Mouse (Mus musculus) myocyte (in vitro differentiated cells): Measurements from ENCODE around the gene Bub3. TPM values are rescaled to one million over a fixed set of nuclear protein-coding genes. Genes with fewer than 3 reads are reported as not detected.

Experiments
- H3K27me3 ChIP-seq: one replicate; pipeline ENCODE4 v1.6.1; 2011; ENCODE audit not compliant: control insufficient read depth, insufficient read depth, insufficient read length
- H3K36me3 ChIP-seq: one replicate; pipeline ENCODE4 v1.6.1; 2011; ENCODE audit not compliant: control insufficient read depth, insufficient read depth
- H3K4me2 ChIP-seq: one replicate; pipeline ENCODE4 v1.6.1; 2011; ENCODE audit warnings: low read depth, control low read depth
- H3K4me3 ChIP-seq: one replicate; pipeline ENCODE4 v1.5.1; 2011; ENCODE audit warnings: mild to moderate bottlenecking, control low read depth, moderate library complexity
- H3K79me2 ChIP-seq: one replicate; pipeline ENCODE4 v1.6.1; 2011; ENCODE audit not compliant: control insufficient read depth, insufficient read depth
- H3ac ChIP-seq: one replicate; pipeline ENCODE4 v1.6.1; 2011; ENCODE audit not compliant: control insufficient read depth, insufficient read length
- CEBPB ChIP-seq: IDR thresholded peaks from 2 replicates; pipeline ENCODE4 v1.6.1; 2011; ENCODE audit warnings: mild to moderate bottlenecking, moderate library complexity; ENCODE audit not compliant: poor library complexity, insufficient read depth, severe bottlenecking
- E2F4 ChIP-seq: IDR thresholded peaks from one replicate; pipeline ENCODE4 v1.6.1; 2011; ENCODE audit warnings: mild to moderate bottlenecking, control low read depth, moderate library complexity; ENCODE audit not compliant: insufficient read depth
- MAX ChIP-seq: IDR thresholded peaks from one replicate; pipeline ENCODE4 v1.6.1; 2011; ENCODE audit warnings: low read depth, mild to moderate bottlenecking, control low read depth
- MYOD1 ChIP-seq, 3 experiments: IDR thresholded peaks; one replicate each; pipeline ENCODE4 v1.6.1; 2011; ENCODE audit warnings: control low read depth in 2 of 3, low read depth in 2 of 3, mild to moderate bottlenecking in 2 of 3, moderate library complexity in 1 of 3; ENCODE audit not compliant: insufficient read length in 2 of 3, control insufficient read depth in 1 of 3
- MYOG ChIP-seq, 3 experiments: IDR thresholded peaks; one replicate each; pipeline ENCODE4 v1.6.1; 2011; ENCODE audit warnings: control low read depth in 2 of 3, low read depth in 2 of 3, mild to moderate bottlenecking in 2 of 3; ENCODE audit not compliant: insufficient read length in 2 of 3, control insufficient read depth in 1 of 3, insufficient read depth in 1 of 3
- POLR2A ChIP-seq: IDR thresholded peaks from one replicate; pipeline ENCODE4 v1.6.1; 2011; ENCODE audit warnings: low read depth, mild to moderate bottlenecking, control low read depth, moderate library complexity; ENCODE audit not compliant: insufficient read length
- POLR2AphosphoS2 ChIP-seq: IDR thresholded peaks from one replicate; pipeline ENCODE4 v1.6.1; 2011; ENCODE audit warnings: low read depth, control low read depth; ENCODE audit not compliant: insufficient read length
- REST ChIP-seq: IDR thresholded peaks from one replicate; pipeline ENCODE4 v1.6.1; 2011; ENCODE audit warnings: mild to moderate bottlenecking, control low read depth, moderate library complexity; ENCODE audit not compliant: insufficient read depth, insufficient read length
- SRF ChIP-seq: IDR thresholded peaks from one replicate; pipeline ENCODE4 v1.6.1; 2011; ENCODE audit warnings: low read depth; ENCODE audit not compliant: control insufficient read depth, insufficient read length
- TCF12 ChIP-seq: IDR thresholded peaks from one replicate; pipeline ENCODE4 v1.6.1; 2011; ENCODE audit warnings: mild to moderate bottlenecking, control low read depth; ENCODE audit not compliant: poor library complexity, insufficient read depth, severe bottlenecking
- TCF3 ChIP-seq: IDR thresholded peaks from one replicate; pipeline ENCODE4 v1.6.1; 2011; ENCODE audit warnings: low read depth, control low read depth; ENCODE audit not compliant: insufficient read length
- USF1 ChIP-seq: IDR thresholded peaks from one replicate; pipeline ENCODE4 v1.6.1; 2011; ENCODE audit warnings: low read depth, mild to moderate bottlenecking, control low read depth, moderate library complexity
- polyA plus RNA-seq: library from polyadenylated mRNA; unstranded; fragments of >200 nt; fragmentation: generic; extraction: Trizol; gene quantifications from one replicate; pipeline ENCODE4 v1.2.1, GENCODE M21; 2012; ENCODE audit warnings: missing spikeins

The Bub3 gene
- polyA plus RNA-seq, 1 experiment: 99.7 TPM

GRCm38 (mm10) chr7:131604946-131605345 lies 44.9 kb downstream of the Bub3 start:
- H3K36me3 ChIP-seq: no peaks in the 10 kb centered on the region
- no peak overlapping the region for H3K4me3 ChIP-seq
- no peak overlapping the region for H3K4me2 ChIP-seq
- no peaks in the 10 kb centered on the region for H3K79me2 ChIP-seq
- no peak overlapping the region for H3ac ChIP-seq
- peaks cover 30% of the 10 kb centered on the region for H3K27me3 ChIP-seq
- TF ChIP-seq USF1 (no peak), MAX (no peak), E2F4 (no peak), REST (no peak), TCF12 (no peak), MYOG (IDR thresholded peaks at IDR 0.05; ENCODE audit: control insufficient read depth in 1 of 3, insufficient read depth in 1 of 3, insufficient read length in 2 of 3, low read depth in 2 of 3) (no peak)

GRCm38 (mm10) chr7:131605481-131605880 lies 45.5 kb downstream of the Bub3 start:
- H3K79me2 ChIP-seq: no peaks in the 10 kb centered on the region
- no peak overlapping the region for H3K4me2 ChIP-seq
- H3K4me3 ChIP-seq: no peak overlapping the region
- peaks cover 27% of the 10 kb centered on the region for H3K27me3 ChIP-seq
- no peak overlapping the region for H3ac ChIP-seq
- H3K36me3 ChIP-seq: no peaks in the 10 kb centered on the region
- TF ChIP-seq CEBPB: no peak
- TF ChIP-seq POLR2A: no peak
- TF ChIP-seq MYOD1 (IDR thresholded peaks at IDR 0.05; ENCODE audit: control insufficient read depth in 1 of 3, insufficient read length in 2 of 3, low read depth in 2 of 3): no peak
- TF ChIP-seq MYOG (IDR thresholded peaks at IDR 0.05; ENCODE audit: control insufficient read depth in 1 of 3, insufficient read depth in 1 of 3, insufficient read length in 2 of 3, low read depth in 2 of 3): no peak
- TF ChIP-seq MAX: no peak
- TF ChIP-seq USF1: no peak
- TF ChIP-seq REST: no peak
- no peak for TF ChIP-seq POLR2AphosphoS2
- no peak for TF ChIP-seq TCF3
- no peak for TF ChIP-seq E2F4
- TF ChIP-seq SRF: no peak
- no peak for TF ChIP-seq TCF12

DNA sequence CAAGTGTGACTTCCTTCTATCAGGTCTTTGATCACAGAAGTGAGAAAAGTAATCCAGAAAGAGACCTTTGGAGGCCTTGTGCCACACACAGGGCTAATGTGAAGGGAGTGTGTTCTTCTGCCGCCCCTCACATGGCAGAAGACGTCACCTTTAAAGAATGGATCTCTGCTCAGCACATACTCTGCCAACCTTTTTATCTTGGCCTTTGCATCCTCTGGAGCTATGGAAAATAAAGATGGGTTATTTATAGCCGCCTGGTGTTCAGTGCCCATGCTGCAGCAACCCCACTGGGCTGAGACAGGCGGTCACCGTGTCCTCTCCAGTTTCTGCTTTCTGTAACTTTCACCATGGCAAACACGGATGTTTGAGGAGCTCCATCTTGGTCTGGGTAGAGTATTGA lies 48.0 kb downstream of the Bub3 start:
- H3K4me3 ChIP-seq: no peak overlapping the region
- TF ChIP-seq POLR2AphosphoS2: no peak

DNA sequence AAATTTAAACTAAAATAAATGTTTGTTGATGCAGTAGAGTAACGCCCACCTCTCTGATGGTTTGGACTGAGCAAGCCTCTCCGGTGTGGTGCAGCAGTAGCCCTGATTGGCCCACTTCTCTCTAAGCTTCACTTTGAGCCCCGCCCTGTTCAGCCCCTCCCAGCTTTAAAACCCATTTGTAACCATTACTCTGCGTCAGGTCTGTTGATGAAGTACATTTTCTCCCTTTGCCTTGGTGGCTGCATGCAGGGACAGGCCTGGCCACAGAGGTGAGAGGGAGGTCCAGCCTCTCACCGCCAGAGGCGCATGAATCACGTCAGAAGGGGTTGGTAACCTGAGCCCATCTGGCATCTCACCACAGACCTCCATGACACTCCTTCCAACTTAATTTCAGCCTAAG lies 49.7 kb downstream of the Bub3 start:
- Histone ChIP-seq H3K79me2 (no peaks in the 10 kb centered on the region), H3K36me3 (no peaks in the 10 kb centered on the region), H3K4me2 (no peak overlapping the region), H3ac (no peak overlapping the region), H3K4me3 (no peak overlapping the region), H3K27me3 (peaks cover 17% of the 10 kb centered on the region)
- TF ChIP-seq MAX (no peak), E2F4 (no peak), CEBPB (no peak), MYOD1 (IDR thresholded peaks at IDR 0.05; ENCODE audit: control insufficient read depth in 1 of 3, insufficient read length in 2 of 3, low read depth in 2 of 3) (no peak), MYOG (IDR thresholded peaks at IDR 0.05; ENCODE audit: control insufficient read depth in 1 of 3, insufficient read depth in 1 of 3, insufficient read length in 2 of 3, low read depth in 2 of 3) (no peak), POLR2A (no peak), TCF12 (no peak)

More for the DNA sequence above, 48.0 kb downstream of the Bub3 start:
- Histone ChIP-seq H3K36me3 (no peaks in the 10 kb centered on the region), H3ac (no peak overlapping the region), H3K4me2 (no peak overlapping the region), H3K27me3 (peaks cover 17% of the 10 kb centered on the region), H3K79me2 (no peaks in the 10 kb centered on the region)

Other genes with a start within 250 kb of the Bub3 start
- gene Cuzd1, start 237.9 kb upstream of the Bub3 start, polyA plus RNA-seq: not detected
- gene Fam24b, start 230.7 kb upstream of the Bub3 start, polyA plus RNA-seq: not detected
- not detected for gene Fam24a, start 226.4 kb upstream of the Bub3 start, polyA plus RNA-seq
- gene 2310057M21Rik, start 197.5 kb upstream of the Bub3 start, polyA plus RNA-seq: 9.7 TPM
- 19.6 TPM for gene Pstk, start 189.1 kb upstream of the Bub3 start, polyA plus RNA-seq
- 4.3 TPM for gene Ikzf5, start 149.7 kb upstream of the Bub3 start, polyA plus RNA-seq
- 14.7 TPM for gene Acadsb, start 149.6 kb upstream of the Bub3 start, polyA plus RNA-seq
- 0.36 TPM for gene Hmx3, start 17.4 kb upstream of the Bub3 start, polyA plus RNA-seq
- gene Hmx2, start 11.4 kb upstream of the Bub3 start, polyA plus RNA-seq: 0.76 TPM